Mouse (Mus musculus) cerebellum, postnatal 4 days (tissue): Measurements from ENCODE around the gene Ugt1a2.

ENCODE experiments used
- DNase-seq, 2 experiments: peaks; one replicate each; pipeline ENCODE4 v3.0.0; 2022; ENCODE audit warnings: low spot score in 2 of 2, mixed read lengths in 1 of 2

Ugt1a2 gene

DNA sequence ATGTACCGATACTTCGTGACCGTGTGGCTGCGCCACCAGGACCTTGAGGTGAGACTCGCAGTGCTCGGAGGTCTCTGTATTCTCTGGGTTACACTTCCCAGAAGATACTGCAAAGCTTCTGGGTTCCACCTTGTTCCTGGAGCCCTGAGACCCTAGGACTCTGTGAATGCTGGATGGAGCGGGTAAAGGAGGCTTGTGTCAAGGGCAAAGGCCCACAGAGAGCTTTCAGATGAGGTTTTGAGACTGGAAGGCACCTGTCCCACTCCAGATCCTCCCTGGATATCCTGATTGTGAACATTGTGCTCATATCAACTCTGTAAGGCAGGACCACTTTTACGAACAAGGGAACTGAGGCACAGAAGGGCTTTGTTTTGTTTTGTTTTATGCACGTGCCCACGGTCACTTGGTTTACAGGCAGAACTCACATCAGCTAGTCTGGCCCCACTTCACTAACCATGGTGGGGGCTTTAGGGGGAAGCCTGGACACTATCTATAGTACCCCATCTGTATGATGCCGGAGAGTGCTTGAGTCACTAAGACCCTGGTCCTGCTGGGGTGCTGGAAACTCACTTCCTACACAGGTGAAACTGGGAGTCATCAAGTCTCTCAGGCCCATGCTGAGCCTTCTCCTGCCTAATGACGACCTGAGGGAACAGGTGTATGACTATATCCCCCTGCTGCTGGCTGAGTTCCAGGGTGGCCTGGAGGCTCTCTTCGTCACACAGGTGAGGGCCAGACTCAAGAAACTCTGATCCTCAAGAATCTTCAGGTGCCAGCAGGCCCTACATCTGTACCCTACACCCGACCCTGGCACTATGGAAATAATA, 33.2 kb downstream of the Ugt1a2 start:
- peak in 1 of 2 experiments; percentile 36 for DNase-seq

DNA sequence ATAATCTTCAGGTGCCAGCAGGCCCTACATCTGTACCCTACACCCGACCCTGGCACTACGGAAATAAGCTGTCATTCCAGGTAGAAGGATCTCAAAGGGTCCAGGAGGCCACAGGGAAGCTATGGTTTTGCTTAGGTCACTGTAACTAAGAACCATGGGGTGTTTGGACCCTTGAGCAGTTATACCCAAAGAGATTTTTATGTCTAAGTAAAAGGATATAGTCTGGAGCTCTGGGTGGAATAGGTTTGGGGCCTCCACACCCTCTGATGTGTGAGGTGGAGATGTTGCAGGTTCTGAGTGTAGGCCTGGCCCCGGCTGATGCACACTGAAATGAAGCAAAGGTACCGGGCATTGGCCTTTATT, 33.8 kb downstream of the Ugt1a2 start:
- no peak for DNase-seq

DNA sequence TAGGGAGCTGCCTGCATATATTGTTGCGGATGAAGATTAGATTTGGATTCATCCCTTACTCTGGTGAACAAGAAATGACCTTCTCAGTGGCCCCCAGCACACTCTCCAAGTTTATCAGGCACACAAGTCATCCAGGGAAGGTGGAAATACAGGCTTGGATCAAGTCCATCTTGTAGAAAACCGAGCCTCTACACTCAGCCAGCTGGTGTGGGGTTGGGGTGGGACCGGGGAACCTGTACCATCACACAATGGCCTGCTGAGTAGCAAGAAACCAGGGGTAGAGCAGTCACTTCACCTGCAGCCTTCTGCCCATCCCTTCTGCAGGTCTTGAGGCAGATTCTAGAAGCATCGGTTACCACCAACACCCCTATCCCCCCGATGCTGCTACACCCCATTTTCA, 34.2 kb downstream of the Ugt1a2 start:
- DNase-seq = no peak

DNA sequence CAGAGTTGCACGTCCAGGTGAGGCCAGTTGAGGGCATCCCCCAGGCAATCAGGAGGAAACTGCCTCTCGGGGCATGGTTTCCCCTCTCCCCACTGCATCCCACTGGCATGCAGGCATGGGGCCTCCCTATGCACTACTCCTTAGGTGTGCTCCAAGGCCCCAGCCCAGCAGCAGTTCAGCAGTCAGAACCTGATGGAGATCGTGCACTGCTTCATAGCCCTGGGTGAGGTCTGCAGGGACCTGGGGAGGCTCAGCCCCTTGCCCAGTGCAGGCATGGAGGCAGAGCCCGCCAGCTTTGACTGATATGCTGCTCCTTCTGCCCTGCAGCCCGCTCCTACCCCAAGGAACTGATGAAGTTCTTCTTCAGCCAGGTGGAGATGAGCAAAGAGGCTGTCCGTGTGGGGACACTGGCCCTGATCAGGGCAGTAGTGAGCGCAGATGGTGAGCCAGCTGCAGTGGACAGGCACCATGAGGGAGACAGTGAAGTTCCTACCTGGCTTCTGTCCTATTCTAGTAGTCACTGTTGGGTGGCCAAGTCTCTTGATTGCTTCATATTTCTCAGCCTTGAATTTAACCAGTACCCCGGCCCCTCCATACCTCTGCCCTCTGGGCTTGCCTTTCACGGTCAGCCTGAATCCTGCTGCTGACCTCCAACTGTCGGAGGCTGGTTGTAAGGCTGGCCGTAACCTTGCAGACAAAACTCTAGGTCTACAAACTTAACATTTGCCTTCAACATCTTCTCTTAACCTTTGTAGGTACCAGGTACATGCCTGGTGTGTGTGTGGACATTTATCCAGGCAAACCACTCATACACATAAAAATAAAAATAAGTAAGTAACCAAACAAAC, 34.9 kb downstream of the Ugt1a2 start:
- DNase-seq = peak in 1 of 2 experiments; percentile 42

DNA sequence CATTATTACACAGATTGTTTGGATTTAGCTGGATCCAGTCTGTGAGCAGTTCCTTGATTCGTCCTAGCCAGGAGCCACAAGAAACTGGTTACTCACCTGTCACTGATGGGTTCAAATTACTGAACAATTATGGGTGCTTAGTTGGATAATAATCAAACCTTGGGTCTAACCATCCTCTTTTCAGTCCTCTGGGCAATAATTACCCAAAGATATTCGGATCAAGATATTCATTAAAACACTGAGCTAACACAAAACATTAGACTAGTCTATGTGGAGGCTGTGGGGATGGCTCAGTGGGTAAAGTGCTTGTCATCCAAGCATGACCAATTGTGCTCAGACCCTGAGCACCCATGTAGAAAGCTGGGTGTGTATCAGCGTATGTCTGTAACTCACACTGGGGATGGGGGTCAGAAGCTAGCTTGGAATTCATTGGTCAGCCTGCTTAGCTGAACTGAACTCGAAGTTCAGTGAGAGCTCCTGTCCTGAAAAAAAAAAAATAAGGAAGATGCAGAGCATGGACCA, 35.6 kb downstream of the Ugt1a2 start:
- DNase-seq = no peak

DNA sequence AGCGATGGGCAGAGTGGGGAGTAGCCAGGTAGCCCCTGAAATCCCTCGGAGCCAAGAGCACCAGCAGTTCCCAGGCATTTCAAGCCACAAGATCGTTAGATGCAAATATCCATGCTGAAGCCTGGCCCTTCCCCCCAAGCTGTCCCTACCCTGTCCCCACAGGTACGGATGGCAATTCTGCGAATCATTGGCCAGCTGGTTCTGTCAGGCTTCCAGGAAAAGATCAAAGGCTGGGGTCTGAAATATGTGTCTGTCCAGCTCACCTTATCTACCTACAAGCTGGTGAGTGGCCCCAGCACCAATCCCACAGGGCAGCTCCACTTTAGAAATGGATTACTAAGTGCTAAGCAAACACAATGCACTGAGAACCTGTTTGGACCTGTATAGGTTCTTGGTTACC, 36.9 kb downstream of the Ugt1a2 start:
- no peak for DNase-seq

DNA sequence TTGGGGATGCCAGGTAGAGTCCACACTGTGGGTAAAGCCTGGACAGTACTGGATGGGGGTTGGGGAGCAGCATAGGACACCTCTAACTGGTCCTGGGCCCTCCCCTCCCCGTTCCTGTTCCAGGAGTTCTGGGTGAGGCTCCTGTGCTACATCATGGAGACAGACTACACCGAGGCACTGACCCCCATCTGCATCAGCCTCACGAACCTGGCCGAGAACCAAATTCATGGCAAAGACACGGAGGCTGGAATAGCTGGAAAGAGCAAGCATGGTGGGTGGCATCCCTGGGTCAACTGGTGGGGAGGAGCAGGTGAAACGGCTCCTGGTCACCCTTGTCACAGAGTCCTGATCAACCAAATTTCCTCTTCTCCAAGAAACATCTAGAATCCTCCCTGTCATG, 38.4 kb downstream of the Ugt1a2 start:
- peak in 1 of 2 experiments; percentile 53 for DNase-seq

DNA sequence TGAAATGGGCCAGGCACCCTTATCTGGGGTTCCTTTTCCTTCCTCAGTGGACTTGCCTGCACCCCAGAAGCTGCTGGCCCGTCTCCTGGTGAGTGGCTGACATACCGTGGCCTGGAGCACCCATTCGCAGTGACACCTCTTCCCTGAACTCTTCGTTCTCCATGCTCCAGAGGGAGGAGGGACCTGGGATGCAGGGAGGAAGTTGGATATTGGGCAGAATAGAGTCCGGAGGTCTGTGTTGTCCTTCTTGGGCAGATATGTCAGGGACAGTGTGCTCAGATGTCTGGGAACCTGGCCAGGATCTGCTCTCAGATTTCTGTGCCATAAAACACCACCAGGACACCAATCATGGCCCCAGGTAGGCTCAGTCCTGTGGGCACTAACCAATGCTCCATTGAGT, 39.7 kb downstream of the Ugt1a2 start:
- DNase-seq = no peak

DNA sequence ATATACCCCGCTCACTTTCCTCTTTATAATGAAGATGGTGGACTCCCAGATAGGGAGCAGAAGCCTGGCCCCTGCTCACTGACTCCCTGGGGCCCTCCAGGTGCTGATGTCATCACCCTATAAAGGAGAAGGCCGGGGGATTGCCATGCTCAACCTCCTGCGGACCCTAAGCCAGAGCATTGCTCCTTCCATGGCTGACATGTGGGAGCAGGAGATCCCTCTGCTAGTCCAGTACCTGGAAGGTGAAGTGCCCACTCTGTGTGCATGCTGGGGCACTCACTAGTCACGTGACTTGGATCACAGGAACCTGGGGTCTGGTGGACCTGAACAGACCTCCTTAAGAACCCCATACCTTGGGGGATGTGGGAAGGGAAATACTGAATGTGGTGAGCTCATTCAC, 40.2 kb downstream of the Ugt1a2 start:
- no peak for DNase-seq

DNA sequence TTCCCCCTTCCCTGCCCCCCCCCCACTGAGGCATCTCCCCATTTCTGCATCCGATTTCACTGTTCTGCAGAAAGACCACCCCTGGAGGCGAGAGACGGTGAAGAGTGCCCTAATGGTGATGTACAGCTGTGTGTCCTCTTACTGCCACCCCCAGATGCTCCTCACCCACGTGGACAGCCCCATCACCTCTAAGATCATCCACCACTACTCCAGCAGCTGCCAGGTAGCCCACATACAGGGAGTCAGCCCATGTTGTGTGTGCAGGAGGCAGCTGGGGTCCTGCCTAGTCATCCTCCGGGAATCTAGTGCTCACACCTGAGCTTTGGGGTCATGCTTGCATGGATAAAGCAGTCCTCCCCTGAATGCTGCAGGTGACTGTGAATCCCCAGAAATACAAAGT, 43.5 kb downstream of the Ugt1a2 start:
- no peak for DNase-seq

DNA sequence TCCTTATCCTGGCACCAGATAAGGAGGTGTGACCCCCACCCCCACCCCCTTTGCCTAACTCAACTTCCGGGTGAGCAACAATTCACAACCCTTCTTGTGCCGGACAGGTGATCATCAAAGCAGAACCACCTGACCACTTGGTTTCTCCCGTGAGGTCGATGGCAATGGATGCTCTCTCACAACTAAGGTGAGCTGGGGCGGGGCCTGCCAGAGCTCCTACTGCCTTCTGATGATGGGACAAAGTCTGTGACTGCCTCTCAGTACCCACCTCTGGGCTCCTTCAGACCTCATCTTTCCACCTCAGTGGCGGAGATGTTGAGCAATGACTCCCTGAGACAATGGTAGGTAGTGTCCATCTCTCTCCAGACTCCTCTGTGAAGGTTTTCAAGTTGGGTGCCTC, 45.5 kb downstream of the Ugt1a2 start:
- no peak for DNase-seq

DNA sequence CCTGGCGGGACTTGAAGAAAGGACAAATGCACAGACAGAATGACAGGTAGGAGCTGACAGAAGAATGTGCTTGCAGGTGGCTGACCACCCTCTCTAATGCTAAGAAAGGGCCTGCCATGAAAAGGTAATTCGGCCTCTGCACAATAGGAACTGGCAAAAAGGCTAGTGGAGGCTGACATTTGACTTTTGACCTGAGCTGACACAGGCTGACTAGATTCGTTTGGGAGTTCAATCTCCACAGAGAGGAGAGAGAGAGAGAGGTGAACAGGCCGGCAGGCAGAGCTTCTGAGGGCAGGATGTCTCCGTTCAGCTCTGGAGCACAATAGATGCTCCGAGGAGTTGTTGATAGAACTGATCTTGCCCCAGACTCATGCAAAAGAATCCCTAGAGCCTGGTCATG, 46.0 kb downstream of the Ugt1a2 start:
- no peak for DNase-seq

DNA sequence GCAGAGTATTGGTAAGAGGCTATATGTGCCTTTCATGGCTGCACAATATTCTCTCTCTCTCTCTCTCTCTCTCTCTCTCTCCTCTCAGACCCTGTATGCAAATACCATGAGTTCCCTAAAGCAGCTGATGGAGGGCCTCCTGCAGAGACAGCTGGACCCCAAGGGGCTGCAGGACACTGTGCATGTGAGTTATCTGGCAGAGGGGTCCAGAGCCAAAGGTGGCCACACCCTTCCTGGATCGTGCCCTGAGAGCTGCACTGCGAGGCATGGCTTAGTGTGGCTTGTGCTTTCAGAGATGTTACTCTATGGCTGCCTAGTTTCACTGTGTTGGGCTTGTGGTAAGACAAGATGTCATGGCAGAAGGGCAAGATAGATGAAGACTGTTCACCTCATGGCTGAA, 47.3 kb downstream of the Ugt1a2 start:
- no peak for DNase-seq

DNA sequence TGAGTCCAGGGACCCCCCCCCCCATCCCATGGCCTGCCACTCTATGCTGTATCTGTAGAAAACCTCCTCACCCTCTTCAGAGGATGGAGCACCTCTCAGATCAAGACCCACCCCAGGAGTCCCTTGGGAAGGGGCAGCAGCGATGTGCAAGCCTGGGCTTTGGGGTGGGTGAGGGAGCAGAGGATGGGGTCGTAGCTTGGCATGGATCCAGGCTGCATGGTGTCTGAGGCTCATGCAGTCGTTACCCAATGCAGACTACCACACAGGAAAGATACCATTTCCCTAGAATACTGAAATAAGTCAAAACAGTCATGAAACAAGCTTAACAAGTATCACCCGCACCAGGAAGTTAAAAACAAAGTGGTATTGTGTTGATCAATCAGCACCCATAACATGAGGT, 48.3 kb downstream of the Ugt1a2 start:
- DNase-seq = no peak

DNA sequence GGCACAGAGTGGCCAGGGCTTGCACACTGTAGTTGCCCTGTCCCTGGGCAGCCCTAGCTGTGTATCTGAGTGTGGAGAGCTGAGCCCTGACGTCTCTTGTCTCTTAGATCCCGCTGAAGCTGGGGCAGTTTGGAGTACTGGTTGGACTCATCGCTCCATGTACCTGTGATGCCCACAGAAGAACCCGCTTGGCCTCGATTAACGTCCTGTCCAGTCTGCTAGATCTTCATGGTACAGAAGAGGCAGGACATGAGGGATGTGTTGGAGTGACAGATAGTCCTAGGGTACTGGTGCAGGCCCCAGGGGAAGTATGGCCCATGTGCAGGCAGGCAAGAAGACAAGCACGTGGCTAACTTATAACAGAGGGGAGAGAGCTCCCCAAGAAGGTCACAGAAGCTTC, 49.2 kb downstream of the Ugt1a2 start:
- DNase-seq = no peak

DNA sequence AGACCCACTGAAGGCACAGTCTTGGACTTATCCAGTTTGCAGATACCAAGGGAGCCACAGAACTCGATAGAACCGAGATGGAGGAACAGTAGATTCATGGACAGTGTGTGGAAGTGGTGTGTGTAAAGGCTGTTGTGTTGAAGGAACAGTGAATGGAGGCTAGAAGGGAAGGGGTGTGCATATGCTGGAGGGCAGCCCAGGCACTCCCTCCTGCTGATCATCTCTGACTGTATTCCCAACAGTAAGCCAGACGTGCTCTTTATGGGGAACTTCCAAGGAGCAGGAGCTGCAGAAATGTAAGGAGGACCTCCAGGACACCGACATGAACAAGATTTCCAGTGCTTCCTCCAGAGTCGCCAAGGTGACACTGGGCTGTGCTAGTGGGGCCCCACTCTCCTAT, 49.6 kb downstream of the Ugt1a2 start:
- no peak for DNase-seq

DNA sequence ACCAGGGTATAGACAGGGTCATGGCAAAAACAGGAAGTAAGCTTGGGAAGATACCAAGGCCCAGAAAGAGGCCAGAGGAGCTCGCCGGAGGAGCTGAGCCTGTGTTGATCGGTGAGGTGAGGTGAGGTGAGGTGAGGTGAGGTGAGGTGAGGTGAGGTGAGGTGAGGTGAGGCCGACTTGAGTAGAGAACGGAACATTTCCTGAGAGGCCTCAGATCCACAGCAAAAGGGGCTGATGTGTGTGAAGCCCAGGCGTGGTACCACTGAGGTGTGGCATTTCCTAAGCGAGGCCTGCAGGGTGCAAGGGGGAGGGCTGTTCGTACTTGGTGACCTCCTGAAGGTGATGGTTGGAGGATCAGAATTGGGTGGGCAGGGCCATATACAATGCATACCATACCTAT, 52.7 kb downstream of the Ugt1a2 start:
- DNase-seq = no peak

DNA sequence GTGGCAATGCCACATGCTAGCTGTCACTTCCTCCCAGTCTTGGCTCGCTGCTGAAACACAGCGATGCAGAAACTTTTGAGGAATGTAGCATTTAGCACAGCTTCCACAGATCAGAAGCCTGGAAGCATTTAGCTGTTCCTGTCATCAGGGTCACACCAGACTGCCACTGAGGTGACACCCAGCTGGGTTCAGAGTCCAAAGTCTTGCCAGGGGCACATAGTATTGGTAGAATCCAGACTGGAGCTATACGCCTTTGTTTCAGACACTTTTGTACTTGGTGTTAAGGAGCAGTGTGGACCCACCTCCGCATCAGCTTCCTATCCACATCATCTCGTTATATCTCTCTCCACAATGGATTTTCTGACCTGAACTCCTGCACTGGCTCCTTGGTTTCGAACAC, 53.1 kb downstream of the Ugt1a2 start:
- DNase-seq = no peak

DNA sequence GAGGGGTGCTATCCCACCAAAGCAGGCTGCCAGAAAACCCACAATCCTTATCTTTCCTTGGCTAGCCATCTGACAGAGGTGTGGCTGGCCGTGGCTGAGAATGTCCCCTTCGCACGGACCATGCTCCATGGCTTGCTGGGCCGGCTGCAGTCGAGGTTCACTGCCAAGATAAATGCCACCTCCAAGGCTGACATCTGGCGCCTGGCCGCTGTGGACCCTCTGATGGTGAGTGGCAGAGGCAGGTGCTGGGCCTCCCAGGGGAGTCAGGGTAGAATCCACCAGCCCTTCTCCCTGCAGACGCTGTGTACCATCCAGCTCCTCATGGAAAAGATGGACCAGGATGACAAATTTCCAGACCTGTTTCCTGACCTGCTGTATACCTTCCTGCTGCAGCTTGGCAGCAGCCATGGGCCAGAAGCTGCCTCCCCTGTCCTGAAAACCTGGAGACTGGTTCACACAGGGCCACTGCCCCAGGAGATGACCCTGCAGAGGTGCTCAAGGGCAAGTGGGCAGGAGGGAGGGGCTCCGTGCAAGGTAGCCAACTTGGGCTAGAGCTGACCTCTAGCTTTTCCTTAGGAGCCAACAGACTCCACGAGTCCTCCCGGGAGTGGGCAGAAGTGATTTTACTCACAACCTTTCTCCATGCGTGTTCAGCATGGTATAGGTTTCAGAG, 54.5 kb downstream of the Ugt1a2 start:
- DNase-seq = peak in 1 of 2 experiments; percentile 81

DNA sequence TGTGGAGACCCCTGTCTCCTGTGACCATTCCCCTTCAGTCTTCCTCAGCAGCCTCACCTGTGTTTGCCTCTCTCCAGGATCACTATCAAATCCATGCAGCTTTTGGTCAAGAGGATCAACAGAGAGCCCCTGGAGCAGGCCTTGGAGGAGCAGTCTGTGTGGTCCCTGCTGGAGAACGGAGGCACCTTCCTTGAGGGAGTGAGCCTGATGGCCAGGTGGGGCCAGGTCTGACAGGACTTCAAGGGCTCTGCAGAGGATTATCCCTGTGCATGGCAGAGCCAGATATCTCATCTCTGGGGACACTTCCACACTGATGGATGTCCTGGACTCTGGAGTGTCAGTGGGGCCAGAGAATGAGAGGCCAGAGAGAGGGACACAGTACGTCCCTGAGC, 55.1 kb downstream of the Ugt1a2 start:
- no peak for DNase-seq

DNA sequence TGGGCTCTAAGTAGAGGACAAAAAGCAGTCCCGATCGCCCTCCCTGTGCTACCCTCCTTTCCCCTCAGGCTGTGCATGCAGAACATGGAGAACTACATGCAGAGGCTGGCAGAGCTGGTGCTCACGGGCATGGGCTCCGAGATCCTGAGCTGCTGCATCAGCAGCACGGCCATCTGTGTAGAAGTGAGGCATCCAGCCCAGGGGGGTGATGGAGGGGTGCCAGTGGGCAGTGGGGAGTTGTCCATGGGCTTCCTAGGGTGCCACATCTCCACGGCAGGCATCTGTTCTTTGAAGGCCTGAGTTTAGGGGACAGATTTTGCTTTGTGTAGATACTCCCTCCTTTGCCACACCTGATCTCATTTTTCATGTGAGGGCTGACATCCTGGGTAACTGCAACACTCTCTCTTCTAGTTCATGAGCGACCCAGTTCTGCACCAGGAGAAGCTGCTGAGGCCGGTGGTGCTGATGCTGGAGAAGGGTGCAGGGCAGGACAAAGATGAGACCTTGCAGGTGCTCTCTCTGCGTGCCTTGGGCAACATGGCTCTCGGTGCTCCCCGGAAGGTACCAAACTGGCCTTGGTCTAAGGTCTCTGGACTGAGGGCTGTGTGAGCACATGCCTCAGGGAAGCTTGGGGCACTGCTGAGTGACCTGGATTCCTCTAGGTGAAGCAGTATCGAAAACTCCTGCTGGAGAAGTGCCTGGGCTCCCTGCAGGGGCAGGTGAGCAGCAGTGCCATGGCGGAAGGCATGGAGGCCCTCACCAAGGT, 55.8 kb downstream of the Ugt1a2 start:
- DNase-seq = peak in 1 of 2 experiments; percentile 63
